Mouse (Mus musculus): Measurements from ENCODE around the gene Wipi1. TPM values are rescaled to one million over a fixed set of nuclear protein-coding genes. Genes with fewer than 3 reads are reported as not detected.
"Not testable (repeated sequence)": the region's sequence is repeated elsewhere in the genome, so short reads cannot be mapped to it uniquely, and the experiment has no call there.

The Wipi1 gene
- polyA plus RNA-seq, 1 experiment from 2014 or later, result 42.0 TPM

DNA sequence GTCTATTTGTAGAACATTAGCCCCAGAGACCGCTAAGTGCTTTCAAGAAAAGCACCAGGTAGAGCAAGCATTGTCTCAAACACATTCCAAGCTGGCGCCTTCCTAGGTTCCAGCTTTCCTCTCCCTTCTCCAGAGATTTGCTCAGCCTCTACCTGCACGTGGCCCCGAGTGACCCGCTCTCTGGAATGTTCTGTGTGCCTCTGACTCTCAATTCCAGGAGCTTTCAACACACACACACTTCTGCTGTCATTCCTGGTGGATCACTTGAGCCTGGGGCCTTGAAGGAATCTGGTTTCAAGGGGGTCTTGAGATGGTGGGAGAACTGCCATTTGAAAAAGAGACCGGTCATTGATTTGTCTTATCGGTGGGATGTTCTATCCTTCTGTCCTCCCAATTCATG, 11.5 kb upstream of the Wipi1 start:
- Histone ChIP-seq H3K4me1 (replicated peaks; ENCODE audit: insufficient read depth, low read length) (0 out of 2 replicates have a peak, but pooled peaks cover 7% of the 10 kb centered on the region), H3K9ac (ENCODE audit: low read depth, low read length) (no peak overlapping the region), H3K27ac (no peak overlapping the region), H3K36me3 (ENCODE audit: insufficient read depth, low read length) (no peaks in the 10 kb centered on the region), H3K9me3 (replicated peaks; ENCODE audit: low read length) (no peaks in the 10 kb centered on the region), H3K4me2 (ENCODE audit: low read length) (peak overlapping the region; percentile 53; the same call in 1 of the 2 replicates), H3K27me3 (ENCODE audit: insufficient read depth, low read length) (no peaks in the 10 kb centered on the region), H3K4me3 (replicated peaks; ENCODE audit: low read depth, low read length) (no peak overlapping the region)
- ATAC-seq (replicated peaks; ENCODE audit: low FRiP score, low read depth) (no peak), DNase-seq (ENCODE audit: low spot score) (no peak)
- no peak for TF ChIP-seq CTCF (IDR thresholded peaks at IDR 0.05; ENCODE audit: low read depth)
- WGBS, result 77% methylated on average over 7 of the region's 7 CpGs

DNA sequence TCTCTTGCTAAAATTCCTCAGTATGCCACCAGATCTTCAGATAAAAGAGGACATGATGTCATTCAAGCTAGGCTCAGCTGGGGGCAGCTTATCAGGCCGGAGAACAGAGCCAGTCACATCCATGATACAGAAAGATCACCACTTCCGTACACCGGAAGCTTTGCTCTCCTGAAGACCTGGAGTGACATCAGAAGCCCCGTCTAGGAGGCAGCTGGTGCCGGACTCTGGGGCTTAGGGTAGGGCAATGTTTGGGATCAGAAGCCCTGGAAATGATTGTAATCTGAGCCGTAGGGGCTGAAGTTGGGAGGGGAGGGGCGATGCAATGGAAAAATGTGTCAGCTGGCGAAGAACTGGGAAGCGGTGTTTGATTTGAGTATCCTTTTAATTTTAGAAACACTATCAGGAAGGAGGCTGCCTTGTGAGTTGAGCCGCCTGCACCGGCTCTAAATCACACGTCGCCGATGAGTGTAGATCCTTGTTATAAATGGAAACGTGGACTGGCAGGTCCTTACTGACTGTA, 10.8 kb upstream of the Wipi1 start:
- H3K9ac ChIP-seq (ENCODE audit: low read depth, low read length), result peak overlapping the region; percentile 14; the same call in 1 of the 2 replicates
- H3K36me3 ChIP-seq (ENCODE audit: insufficient read depth, low read length), result no peaks in the 10 kb centered on the region
- H3K27me3 ChIP-seq (ENCODE audit: insufficient read depth, low read length), result no peaks in the 10 kb centered on the region
- WGBS, result 5% methylated on average over 15 of the region's 15 CpGs
- TF ChIP-seq CTCF (IDR thresholded peaks at IDR 0.05; ENCODE audit: low read depth), result no peak
- ATAC-seq (replicated peaks; ENCODE audit: low FRiP score, low read depth) (no peak), DNase-seq (ENCODE audit: low spot score) (peak; percentile 63)
- H3K4me2 ChIP-seq (ENCODE audit: low read length), result peak overlapping the region; percentile 53
- H3K4me3 ChIP-seq (replicated peaks; ENCODE audit: low read depth, low read length), result peak overlapping the region; percentile 0; the same call in 1 of the 2 replicates
- 0 out of 2 replicates have a peak, but pooled peaks cover 7% of the 10 kb centered on the region for H3K4me1 ChIP-seq (replicated peaks; ENCODE audit: insufficient read depth, low read length)
- H3K27ac ChIP-seq, result no peak overlapping the region
- no peaks in the 10 kb centered on the region for H3K9me3 ChIP-seq (replicated peaks; ENCODE audit: low read length)

DNA sequence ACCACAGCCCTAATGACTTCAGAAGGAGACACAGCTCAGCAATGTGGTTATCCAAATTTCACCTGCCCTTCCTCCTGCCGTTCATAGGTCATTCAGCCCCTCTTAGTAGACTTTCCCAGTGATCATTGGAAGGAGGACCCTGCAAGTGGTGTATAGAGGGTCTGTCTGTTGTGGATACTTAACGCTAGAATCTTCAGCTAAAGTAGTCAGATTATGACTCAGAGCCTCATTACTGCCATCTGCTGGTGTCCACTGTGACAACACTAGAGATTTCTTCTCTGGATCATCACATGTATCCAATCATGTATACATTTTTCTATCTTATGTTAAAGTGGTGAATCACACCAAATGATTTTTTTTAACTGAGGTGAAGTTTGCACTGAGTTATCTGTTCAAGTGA, 9.4 kb upstream of the Wipi1 start:
- Histone ChIP-seq H3K9me3 (replicated peaks; ENCODE audit: low read length) (no peaks in the 10 kb centered on the region), H3K4me3 (replicated peaks; ENCODE audit: low read depth, low read length) (no peak overlapping the region), H3K36me3 (ENCODE audit: insufficient read depth, low read length) (no peaks in the 10 kb centered on the region), H3K4me1 (replicated peaks; ENCODE audit: insufficient read depth, low read length) (peaks cover 7% of the 10 kb centered on the region; the same call in 1 of the 2 replicates), H3K27ac (no peak overlapping the region), H3K27me3 (ENCODE audit: insufficient read depth, low read length) (no peaks in the 10 kb centered on the region), H3K9ac (ENCODE audit: low read depth, low read length) (no peak overlapping the region), H3K4me2 (ENCODE audit: low read length) (no peak overlapping the region)
- TF ChIP-seq CTCF (IDR thresholded peaks at IDR 0.05; ENCODE audit: low read depth), result peak; percentile 83
- WGBS, result 10% methylated on average over 2 of the region's 2 CpGs
- DNase-seq (ENCODE audit: low spot score), result peak; percentile 79
- no peak for ATAC-seq (replicated peaks; ENCODE audit: low FRiP score, low read depth)

DNA sequence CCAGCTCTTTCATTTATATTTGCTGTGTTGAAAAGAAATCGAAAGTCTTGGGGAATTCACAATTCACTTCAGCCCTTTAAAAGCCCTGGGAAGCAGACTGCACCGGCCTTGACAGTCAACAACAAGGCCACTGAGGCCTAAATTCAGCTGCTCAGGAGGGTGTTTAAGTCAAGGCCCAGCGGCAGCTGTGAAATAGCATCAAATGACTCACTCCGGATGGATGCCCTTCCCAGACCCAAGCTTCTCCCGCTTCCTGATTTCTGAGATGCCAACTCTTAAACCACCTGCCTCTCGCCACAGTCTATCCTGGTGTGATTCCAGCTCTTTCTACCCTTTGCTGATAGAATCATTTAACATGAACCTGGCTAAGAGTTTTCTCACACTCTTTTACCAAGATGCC, 8.6 kb upstream of the Wipi1 start:
- no peak overlapping the region for H3K27ac ChIP-seq
- H3K4me2 ChIP-seq (ENCODE audit: low read length), result no peak overlapping the region
- H3K9ac ChIP-seq (ENCODE audit: low read depth, low read length), result no peak overlapping the region
- H3K4me1 ChIP-seq (replicated peaks; ENCODE audit: insufficient read depth, low read length), result peaks cover 7% of the 10 kb centered on the region; the same call in 1 of the 2 replicates
- H3K36me3 ChIP-seq (ENCODE audit: insufficient read depth, low read length), result no peaks in the 10 kb centered on the region
- ATAC-seq (replicated peaks; ENCODE audit: low FRiP score, low read depth) (no peak), DNase-seq (ENCODE audit: low spot score) (no peak)
- H3K9me3 ChIP-seq (replicated peaks; ENCODE audit: low read length), result no peaks in the 10 kb centered on the region
- no peak for TF ChIP-seq CTCF (IDR thresholded peaks at IDR 0.05; ENCODE audit: low read depth)
- no peak overlapping the region for H3K4me3 ChIP-seq (replicated peaks; ENCODE audit: low read depth, low read length)
- H3K27me3 ChIP-seq (ENCODE audit: insufficient read depth, low read length), result no peaks in the 10 kb centered on the region
- 66% methylated on average over 6 of the region's 6 CpGs for WGBS

DNA sequence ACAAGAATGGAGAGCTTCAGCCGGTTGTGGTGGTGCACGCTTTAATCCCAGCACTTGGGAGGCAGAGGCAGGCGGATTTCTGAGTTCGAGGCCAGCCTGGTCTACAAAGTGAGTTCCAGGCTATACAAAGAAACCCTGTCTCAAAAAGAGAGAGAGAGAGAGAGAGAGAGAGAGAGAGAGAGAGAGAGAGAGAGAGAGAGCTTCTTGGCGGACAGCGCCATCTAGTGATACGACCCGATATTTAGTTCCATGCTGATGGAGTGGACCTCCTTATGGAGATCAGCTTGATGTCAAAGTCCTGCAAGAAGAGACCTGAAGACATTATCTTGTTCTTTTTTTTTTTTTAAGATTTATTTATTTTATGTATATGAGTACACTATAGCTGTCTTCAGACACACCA, 7.3 kb upstream of the Wipi1 start:
- not testable (repeated sequence) for H3K4me3 ChIP-seq (replicated peaks; ENCODE audit: low read depth, low read length); H3K36me3 ChIP-seq (ENCODE audit: insufficient read depth, low read length); H3K9ac ChIP-seq (ENCODE audit: low read depth, low read length); H3K4me2 ChIP-seq (ENCODE audit: low read length); H3K9me3 ChIP-seq (replicated peaks; ENCODE audit: low read length); H3K27ac ChIP-seq; H3K27me3 ChIP-seq (ENCODE audit: insufficient read depth, low read length); ATAC-seq (replicated peaks; ENCODE audit: low FRiP score, low read depth); H3K4me1 ChIP-seq (replicated peaks; ENCODE audit: insufficient read depth, low read length)
- WGBS, result 43% methylated on average over 8 of the region's 8 CpGs
- TF ChIP-seq CTCF (IDR thresholded peaks at IDR 0.05; ENCODE audit: low read depth), result peak; percentile 72
- peak; percentile 62 for DNase-seq (ENCODE audit: low spot score)

DNA sequence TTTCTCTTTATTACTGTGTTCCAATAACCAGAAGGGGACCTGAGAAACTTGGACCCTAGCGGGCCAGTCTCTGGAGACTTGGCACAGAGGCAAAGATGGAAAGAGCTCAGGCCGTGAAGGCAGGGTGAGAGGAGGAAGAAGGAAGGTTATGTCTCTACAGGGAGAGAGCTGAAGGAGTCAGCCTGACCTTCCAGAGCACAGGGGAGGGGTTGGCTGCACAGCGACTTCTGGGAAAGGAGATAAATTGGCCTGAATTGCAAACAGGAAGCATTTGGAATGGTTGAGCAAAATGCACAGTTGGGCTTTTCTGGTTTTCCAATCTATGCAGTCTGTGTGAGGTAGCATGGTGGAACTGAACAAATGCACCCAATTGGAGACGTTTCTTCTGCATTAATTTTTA, 5.0 kb upstream of the Wipi1 start:
- Histone ChIP-seq H3K4me2 (ENCODE audit: low read length) (no peak overlapping the region), H3K4me3 (replicated peaks; ENCODE audit: low read depth, low read length) (no peak overlapping the region), H3K36me3 (ENCODE audit: insufficient read depth, low read length) (no peaks in the 10 kb centered on the region), H3K4me1 (replicated peaks; ENCODE audit: insufficient read depth, low read length) (no peaks in the 10 kb centered on the region; the same call in 1 of the 2 replicates), H3K27ac (peak overlapping the region; percentile 40), H3K9ac (ENCODE audit: low read depth, low read length) (no peak overlapping the region), H3K9me3 (replicated peaks; ENCODE audit: low read length) (no peaks in the 10 kb centered on the region), H3K27me3 (ENCODE audit: insufficient read depth, low read length) (no peaks in the 10 kb centered on the region)
- ATAC-seq (replicated peaks; ENCODE audit: low FRiP score, low read depth) (no peak), DNase-seq (ENCODE audit: low spot score) (peak; percentile 54)
- no peak for TF ChIP-seq CTCF (IDR thresholded peaks at IDR 0.05; ENCODE audit: low read depth)
- 42% methylated on average over 4 of the region's 4 CpGs for WGBS

DNA sequence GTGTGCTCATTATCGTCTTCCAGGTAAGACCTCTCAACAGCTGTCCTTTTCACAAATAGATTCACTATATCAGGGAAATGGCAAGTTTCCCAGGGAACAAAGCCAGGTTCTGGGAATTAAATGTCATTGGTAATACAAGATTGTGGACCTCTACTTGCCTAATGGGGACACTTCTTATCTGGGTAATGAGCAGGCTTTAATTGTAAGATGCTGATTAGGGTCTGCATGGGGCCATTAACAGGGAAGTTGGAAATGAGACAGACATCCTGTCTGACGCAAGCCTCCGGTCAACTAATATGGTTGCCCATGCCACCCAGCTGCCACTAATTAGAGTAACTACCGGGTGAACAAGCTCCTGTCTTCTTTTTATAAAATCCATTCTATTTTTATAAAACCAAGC, 4.6 kb upstream of the Wipi1 start:
- ATAC-seq (replicated peaks; ENCODE audit: low FRiP score, low read depth), result no peak
- no peak overlapping the region for H3K4me2 ChIP-seq (ENCODE audit: low read length)

More for the DNA sequence above, 4.6 kb upstream of the Wipi1 start:
- Histone ChIP-seq H3K4me3 (replicated peaks; ENCODE audit: low read depth, low read length) (no peak overlapping the region), H3K9me3 (replicated peaks; ENCODE audit: low read length) (no peaks in the 10 kb centered on the region), H3K27me3 (ENCODE audit: insufficient read depth, low read length) (no peaks in the 10 kb centered on the region), H3K9ac (ENCODE audit: low read depth, low read length) (no peak overlapping the region), H3K4me1 (replicated peaks; ENCODE audit: insufficient read depth, low read length) (no peaks in the 10 kb centered on the region; the same call in 1 of the 2 replicates), H3K36me3 (ENCODE audit: insufficient read depth, low read length) (no peaks in the 10 kb centered on the region), H3K27ac (peak overlapping the region; percentile 40; the same call in 1 of the 2 replicates)
- DNase-seq (ENCODE audit: low spot score), result no peak
- 70% methylated on average over 4 of the region's 4 CpGs for WGBS
- TF ChIP-seq CTCF (IDR thresholded peaks at IDR 0.05; ENCODE audit: low read depth), result no peak
